Mouse (Mus musculus) naive thymus-derived CD4-positive, alpha-beta T cell, adult 2 months (primary cell): Measurements from ENCODE around the gene Sema5a.

Experiments used
- DNase-seq: peaks from one replicate; pipeline ENCODE4 v3.0.0-alpha.2; 2011; ENCODE audit warnings: low read depth

Gene Sema5a

DNA sequence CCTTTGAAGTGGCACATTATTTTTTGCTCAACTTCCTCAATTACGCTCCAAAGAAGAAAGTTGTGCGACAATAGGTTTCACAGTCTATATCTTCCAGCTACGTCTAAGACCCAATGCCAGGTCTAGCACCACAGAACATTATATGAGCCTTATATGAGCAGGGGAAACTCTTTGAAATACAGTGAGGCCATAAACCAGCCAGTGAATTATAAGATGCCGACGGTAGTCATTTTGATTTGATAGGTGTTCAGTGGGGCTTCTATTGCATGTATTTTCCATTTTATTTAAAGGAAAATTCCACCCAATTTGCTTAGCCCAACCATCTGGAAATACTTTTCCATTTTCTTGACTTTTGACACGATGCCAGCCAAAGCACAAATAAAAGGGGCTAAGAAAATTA, 126.3 kb downstream of the Sema5a start:
- DNase-seq = no peak

DNA sequence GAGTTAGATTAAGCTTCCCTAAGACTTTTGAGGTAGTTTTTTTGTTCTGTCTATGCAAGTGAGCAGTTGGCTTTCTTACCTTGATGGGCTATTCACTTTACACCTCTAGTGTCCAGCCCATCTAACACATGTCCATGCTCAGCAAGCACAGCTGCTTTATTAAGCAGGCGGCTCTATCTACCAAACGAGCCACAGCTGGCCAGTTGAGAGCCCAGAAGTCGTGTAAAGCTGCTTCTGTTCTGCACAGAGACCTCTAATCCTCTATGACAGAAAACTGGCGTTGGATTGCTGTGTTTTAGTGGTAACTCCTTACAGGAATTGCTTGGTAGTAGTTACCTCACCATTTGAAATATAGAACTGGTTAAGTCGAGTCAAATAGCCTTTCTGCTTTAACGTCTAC, 126.8 kb downstream of the Sema5a start:
- DNase-seq = no peak

DNA sequence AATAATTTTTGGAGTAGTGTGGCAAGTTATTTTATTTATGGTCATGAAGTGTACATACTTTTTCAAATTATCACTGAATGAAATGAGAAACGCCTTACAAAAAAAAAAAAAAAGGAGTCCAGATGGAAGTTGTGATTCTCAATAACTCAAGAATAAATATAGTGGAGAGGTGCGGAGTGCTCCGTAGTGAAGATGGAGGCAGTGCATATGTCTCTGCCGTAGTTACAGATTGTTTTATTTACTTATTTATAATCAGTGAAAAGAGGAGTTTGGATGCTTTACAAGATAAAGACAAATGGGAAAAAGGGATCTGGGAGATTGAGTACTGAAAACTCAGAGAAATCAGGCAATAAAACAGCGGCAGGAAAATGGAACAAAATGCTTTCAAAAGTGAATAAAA, 131.7 kb downstream of the Sema5a start:
- DNase-seq = no peak

DNA sequence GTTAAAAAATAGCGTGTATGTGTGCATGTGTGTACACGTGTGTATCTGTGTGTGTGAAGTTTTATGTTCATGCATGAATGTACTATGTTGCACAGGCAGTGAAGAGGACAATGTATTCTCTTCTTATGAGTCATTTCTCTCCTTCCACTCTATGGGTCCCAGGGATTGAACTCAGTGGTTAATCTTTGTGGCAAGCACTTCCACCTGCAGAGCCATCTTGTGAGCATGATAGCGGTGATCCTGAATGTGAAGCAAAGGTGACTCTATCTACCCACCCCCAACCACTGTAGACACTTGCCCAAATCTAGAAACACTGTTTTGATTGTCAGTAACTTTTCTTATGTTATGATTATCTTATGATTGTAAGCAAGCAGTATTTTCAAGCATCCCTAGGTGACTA, 133.2 kb downstream of the Sema5a start:
- DNase-seq = no peak

DNA sequence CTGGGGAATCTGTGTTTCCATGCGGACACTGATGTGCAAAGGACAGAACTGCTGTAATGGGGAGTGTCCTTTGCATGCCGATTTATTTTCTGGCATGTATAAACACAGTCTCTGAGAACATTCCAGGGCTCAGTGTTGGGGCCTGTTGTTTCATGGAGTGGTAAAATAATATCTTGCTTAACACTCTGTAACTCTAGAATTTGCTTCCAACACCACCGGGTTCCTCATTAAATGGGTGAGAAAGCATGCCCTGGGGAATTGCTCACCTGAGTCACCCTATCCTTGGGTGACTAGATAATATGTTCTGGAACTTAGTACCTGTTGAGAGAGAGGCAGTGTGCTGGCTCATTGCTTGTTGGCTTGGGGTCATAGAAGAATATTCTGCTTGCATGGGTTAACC, 135.7 kb downstream of the Sema5a start:
- DNase-seq = no peak

DNA sequence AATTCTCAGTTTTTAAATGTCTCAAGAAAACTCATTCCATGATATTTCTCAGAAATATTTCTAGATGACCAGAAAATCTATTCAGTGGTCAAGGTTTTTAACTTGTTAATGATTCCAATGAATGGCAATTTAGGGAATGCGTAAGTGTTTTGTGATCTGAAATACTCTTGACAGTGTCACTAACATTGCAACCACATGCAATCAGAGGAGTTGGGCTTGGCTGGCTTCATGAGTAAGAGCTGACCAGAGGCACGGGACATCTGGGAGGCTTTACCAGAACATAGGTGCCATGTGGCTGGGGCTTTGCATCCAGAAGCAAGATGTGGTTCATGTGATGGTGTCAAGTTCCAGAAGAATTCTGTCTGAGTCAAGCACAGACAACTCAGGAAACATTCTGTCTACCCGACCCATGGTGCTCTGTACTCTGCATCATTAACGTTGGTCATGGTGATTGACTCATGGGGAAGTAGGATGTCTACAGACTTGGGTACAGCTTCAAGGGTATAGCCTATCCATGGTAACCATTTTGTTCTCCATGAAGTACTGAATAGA, 138.4 kb downstream of the Sema5a start:
- no peak for DNase-seq

DNA sequence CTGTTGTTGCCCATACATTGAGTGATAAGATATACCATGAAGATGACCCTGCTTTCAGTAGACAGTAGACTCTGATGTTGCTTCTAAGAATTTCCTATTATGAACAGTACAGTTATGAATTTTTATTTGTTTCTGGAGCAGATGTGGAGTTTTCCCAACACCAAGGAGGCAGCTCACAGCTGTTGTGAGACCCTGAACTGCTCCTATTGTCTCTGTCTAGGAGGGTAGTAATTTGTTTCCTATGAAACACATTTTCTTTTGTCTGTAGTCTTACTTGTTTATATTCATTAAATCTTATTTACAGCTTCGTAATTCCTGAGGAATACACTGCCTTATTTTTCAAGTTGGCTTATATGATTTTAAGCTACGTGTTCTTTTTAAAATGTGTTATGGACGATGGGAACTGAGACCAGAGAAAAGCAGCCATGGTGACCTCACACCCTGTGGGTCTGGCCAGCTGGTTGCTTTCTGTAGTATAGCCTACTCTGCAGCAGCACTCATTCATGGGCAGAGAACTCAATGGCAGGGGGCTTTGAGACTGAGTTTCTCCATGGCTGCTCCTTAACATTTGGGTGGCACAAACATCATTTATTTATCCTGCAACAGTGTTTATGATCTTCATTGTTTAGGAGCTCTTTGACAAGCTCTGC, 151.8 kb downstream of the Sema5a start:
- no peak for DNase-seq

DNA sequence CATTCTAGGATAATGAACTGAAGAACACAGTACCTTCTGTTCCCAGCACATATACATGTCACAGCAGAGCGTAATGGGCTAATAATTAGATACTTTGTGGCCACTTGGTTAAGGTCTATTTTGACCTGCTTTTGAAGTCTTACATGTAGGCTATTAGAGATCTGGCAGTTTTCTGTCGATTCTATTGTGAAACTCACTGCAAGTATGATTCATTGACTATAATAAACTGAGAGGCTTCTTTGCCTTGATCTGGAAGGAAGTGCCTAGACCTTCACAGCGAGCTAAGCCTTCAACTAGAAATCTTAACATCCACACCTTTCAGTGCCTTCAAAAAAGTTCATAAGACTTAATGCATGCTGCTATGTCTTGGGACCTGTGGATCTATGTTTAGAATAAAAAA, 152.5 kb downstream of the Sema5a start:
- no peak for DNase-seq

DNA sequence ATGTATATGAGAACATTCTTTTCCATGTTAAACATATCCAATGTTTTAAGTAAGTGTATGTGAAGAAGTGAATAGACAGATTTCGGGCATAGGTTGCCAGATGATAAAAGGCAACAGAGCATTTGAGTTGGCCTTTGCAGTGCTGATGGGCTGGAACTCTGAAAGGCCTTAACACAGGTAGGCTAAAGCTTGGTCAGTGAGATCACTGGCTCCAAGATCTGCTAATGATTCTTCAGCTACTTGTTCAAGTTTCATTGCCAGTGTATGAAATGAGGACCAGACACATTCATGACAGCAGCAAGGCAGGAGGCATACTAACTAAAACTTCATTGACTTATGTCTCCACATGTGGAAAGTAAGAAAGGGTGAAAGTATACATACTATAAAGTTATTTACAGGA, 154.1 kb downstream of the Sema5a start:
- no peak for DNase-seq

DNA sequence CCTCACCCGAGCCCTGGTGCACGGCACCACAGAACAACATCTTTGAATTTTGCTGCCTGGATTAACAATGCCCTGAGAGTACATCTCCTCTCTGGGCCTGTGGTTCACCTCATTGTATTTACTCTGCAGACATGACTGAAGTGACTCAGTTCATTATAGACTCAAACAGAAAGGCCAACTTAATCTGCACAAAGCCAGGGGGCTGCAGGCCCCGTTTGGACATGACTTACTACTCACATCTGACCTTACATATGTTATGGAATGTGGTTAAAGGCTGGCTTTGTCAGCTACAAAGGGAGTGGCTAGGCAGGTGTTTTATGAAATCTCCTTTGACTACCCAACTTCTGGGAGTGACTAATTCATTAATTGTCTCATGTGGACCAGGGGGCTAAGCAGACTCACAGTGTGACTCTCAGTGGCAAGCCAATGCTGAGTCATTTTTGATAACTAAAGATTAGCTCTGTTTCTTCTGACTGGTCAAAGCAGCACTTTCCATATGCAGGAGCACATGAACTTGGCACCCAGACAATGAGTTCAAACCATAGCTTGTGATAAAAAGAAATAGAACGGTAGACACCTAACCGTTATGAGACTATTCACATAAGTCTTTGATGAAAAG, 157.4 kb downstream of the Sema5a start:
- DNase-seq = no peak

DNA sequence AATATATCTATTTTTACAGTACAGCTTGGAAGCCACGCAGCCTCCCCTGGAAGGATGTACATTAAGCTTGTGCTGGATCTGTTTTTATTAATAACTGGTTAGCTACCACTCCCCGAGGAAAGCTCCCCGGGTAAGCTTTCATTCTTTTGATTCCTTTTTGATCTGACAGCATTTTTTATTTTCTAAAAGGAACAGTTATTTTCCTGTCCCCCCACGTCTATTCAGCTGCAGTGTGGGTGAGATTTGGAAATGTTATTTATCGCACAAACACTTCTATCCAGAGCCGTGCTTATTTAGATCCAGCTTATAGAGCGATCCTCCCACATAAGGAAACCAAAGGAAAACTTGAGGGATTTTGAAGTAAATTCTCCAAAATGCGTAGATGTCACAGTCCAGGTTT, 158.7 kb downstream of the Sema5a start:
- DNase-seq = no peak

DNA sequence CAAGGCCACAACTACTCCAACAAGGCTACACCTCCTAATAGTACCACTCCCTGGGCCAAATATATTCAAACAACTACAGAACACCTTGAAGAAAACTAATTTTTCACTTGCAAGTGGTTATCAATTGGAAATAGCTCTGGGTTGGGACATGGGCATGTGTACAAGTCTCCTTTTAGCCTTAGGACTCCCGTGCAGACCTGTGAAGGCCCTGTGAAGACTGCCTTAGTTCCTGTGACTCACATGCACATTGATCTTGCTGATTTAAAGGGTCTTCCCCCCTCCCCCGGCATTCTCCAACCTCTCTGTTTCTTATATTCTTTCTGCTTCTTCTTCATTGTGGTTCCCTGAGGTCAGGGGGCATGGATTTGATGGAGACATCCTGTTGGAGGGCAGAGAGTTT, 161.8 kb downstream of the Sema5a start:
- no peak for DNase-seq

DNA sequence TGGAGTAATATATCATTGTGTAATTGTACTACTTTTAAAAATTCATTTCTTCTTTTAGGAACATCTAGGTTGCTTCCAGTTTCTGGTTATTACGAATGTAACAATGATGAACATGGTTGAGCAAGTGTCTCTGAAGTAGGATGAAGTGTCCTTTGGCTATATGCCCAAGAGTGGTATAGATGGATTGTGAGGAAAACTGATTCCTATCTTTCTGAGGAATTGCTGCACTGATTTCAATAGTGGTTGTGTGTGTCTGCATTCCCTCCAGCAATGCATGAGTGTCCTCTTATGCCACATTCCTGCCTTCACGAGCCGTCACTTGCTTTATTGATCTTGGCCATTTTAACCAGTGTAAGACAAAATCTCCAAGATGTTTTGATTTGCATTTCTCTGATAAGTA, 163.2 kb downstream of the Sema5a start:
- DNase-seq = no peak

DNA sequence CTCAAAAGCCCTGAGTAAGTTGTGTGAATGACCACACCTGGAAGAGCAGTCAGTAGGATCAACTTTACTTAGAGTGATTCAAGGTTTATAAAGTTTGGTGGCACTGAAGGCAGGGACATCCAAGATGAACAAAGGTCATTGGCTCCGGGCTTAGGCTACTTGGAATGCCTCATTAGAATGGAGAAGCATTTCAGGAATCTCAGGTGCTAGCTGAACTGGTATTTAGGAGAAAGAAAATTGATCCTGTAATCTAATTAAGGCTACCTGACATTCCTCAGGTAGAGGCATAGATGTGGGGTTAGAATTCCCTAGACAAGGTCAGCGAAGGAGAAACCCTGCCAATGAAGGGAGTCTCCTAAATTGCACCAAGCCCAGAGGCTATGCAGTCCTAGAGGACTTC, 171.7 kb downstream of the Sema5a start:
- DNase-seq = no peak

DNA sequence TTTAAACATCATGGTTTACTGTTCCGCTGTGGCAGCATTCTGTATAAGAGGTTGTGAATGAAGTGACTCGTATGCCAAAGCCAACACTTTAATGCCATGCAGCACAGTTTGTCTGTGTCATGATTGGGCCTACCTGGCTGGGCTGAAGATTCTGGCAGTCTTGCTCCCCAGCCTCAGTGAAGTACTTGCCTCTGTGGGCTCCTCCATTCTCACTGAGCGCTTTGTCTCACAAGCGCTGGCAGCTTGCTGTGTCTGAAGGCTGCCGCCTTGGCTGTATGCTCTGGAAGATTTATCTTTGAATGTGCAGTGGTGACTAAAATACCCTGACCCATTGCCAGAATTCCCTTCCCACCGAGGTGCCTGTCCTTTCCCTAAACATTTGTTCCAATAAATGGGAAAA, 178.0 kb downstream of the Sema5a start:
- no peak for DNase-seq

DNA sequence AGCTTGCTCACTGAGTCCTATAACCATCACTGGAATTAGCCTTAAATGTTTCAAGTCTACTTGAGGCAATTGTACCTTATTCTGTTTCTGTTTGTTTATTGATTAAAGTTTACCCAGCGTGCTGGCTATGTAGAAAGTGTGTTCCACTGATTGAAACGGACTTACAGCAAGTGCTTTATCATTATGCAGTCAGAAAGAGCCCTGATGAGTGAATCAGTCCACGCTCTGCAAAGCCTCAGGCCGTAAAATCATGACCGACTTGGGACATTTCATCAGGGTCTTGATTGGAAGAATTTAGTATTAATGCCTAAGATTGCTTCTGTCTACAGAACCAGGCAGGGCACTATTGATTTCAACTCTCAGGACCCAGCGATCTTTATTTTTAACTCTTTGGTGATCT, 178.5 kb downstream of the Sema5a start:
- DNase-seq = no peak

DNA sequence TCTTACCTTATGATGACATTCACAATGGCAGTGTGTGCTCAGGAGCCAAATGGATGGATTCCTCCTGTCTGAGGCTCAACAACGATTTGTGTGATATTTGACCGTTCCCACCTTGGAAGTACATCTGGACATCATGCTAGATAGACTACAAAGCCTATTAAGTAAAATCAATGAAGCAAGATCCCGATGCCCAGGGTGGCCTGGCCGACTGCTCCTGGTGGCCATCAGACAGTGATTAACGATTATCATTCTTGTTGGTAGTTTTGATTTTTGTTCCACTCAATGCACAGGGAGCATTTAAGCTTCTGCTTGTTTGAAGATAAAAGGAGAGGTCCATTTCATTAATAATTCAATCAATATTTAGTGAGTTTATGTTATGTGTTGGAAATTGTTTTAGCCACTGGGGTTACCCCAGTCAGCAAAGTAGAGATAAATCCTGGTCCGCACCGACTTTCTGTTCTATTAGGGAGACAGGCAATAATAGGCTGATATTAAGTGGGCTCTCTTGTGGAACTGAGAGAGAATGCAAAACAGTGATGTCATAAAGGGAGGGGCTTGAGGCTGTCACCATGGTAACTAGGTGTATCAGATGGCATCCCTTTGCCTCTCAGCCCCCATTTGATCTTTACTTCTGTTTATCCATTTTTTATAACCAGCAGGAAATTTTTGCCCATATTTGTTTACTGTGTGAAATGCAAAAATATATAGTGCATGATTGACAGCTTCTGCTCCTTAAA, 182.7 kb downstream of the Sema5a start:
- DNase-seq = no peak

DNA sequence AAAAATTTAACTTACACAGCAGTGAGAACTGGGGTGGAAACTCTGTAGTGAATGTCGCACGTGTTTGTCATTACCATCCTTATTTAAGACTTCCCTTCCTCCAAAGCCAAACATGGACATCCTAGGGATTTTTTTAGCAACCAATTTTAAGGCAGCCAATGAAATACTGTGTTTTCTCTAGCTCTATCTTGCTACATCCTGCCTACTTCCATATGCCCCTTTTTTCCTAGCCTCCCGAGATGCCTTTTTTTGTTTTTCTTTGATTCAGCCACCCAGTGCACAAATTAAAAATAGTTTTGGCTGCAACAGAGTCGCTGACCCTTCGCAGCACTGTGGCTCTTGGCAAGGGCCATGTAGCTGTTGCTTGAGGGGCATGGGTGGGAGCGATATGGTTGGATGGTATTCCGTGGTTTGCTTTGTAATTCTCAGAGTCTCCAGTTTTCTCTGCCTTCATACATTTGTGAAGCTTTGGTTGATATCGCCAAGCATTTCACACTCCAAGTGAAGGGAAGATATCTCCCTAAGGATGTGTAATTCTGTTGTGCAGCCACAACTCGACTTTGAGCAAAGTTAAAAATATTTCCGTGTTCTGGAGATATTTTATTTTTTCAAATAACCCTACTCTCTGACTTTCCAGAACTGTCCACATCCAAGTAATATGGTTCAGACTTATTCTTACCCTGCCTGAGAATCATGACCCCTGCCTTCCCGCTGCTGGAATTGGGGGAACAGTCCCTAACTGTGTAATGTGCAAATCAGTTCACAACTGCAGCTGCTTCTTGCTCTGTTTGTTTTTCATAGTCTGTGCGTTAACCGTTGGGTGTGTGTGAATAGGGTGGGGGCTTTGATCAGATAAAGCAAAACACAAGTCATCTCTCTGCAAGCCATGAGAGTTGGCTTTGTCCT, 188.6 kb downstream of the Sema5a start:
- no peak for DNase-seq

DNA sequence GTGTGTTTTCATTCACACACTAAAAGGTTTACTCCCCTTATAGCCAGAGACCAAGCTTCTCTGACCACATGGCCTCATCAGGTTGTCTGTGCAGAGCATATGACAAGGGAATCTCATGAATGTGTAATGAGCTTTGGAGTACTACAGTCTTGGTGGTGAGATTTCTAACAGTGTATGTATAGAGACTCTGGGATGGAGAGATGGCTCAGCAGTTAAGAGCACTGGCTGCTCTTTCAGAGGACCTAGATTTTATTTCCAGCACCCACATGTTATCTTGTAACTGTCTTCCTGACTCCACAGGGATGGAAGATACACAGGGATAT, 189.2 kb downstream of the Sema5a start:
- DNase-seq = no peak

DNA sequence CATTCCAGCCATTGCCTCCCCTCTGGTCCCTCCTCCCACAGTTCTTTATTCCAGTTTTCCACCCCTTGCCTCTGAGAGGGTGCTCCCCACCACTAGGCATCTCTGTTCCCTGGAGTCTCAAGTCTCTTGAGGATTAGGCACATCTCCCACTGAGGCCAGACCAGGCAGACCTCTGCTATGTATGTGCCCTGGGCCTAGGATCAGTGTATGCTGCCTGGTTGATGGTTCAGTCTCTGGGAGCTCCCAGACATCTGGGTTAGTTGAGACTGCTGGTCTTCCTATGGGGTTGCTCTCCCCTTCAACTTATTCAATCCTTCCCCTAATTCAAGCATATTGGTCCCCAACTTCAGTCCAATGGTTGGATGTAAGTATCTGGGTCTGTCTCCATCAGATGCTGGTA, 189.7 kb downstream of the Sema5a start:
- DNase-seq = no peak

DNA sequence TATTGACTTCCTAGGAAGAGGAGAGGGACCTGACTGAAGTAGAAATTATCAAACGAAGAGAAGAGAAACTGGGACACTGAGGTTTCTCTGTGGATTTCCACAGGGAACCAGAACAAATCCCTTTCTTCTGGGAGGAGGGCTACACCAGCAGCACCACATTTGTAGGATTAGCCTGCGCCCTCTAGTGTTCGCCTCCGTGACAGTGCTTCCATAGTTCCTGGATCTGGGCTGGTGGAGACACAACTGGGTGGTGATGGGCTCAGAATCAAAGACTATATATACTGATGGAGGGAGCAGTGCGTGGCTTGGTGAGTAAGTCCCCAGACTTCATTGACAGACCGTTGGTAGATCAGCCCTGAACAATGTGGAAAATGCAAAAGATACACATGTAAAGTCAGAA, 193.0 kb downstream of the Sema5a start:
- no peak for DNase-seq

DNA sequence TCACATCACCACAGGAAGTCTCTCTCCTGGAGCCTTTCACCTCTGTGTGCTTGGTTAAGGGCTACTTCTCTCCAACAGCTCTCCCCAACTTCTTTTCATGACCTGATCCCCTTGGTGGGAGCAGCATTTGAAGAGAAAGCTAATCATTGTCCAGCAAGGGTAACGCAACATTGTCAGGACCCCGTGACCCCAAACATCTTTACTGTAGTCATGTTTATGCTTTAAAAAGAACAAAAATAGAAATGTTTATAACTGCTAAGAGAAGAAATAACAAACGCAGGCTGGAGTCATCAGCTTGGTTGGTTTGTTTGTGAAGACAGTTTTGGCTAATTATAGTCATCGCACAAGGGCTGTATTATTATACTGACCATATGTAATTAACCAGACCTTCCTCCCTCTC, 198.1 kb downstream of the Sema5a start:
- DNase-seq = no peak
